Mouse (Mus musculus): ENCODE results near the gene Pou5f1.

The Pou5f1 gene

GRCm38 (mm10) chr17:35550143-35550494 is 44.3 kb downstream of the Pou5f1 start:
- no peak for DNase-seq (ENCODE audit: low spot score in 2 of 2)

DNA sequence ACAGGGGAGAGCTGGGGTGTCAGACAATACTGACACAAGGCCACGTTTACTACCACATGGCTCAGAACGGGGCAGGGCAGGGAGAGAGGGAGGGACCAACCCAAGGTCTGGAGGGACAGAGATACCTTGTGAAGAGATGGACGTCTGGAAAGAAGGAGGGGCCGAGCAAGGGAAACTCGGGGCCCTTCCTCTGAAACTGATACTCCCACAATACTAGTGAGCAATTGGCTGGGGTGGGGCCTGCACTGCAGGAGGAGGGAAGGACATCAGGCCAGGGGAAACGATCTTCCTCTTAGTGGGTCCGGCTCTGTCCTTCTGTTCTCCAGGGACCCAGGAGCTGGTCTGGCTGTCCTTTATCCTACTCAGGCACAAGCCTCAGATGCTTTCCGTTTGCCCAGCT is 45.1 kb downstream of the Pou5f1 start:
- DNase-seq (ENCODE audit: low spot score in 2 of 2), result no peak

DNA sequence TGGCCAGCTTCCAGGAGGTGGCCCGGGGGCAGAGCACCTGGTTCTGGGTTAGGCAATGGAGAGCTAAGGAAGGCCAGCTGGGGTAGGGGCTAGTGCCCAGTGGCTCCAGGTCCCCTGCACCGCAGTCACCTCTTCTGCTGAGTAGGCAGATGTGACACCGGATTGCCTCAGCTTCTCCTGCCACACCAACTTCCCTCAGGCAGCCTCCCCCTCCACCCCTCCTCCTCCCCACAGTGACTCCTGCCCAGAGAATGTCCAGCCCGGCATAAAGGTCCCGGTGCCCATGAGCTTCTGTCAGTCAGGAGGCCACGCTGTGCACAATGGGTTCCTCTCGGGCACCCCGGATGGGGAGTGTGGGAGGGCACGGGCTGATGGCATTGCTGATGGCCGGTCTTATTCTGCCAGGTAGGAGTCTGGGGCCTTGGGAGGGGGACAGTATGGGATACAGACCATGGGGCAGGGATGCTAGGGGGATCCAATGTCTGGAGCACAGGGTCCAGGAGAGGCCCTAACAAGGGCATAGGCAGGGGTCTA is 46.1 kb downstream of the Pou5f1 start, which contains the start of gene Cdsn:
Gene Cdsn, plus strand, starts transcription at position 248 of the 534 bp plus-strand sequence.
- DNase-seq (ENCODE audit: low spot score in 2 of 2), result no peak

- DNase-seq (ENCODE audit: low spot score in 2 of 2), result no peak
These were observed 48.5 kb downstream of the Pou5f1 start for GRCm38 (mm10) chr17:35554321-35554720.

GRCm38 (mm10) chr17:35554761-35555397 is 49.1 kb downstream of the Pou5f1 start:
- DNase-seq (ENCODE audit: low spot score in 2 of 2), result no peak

DNA sequence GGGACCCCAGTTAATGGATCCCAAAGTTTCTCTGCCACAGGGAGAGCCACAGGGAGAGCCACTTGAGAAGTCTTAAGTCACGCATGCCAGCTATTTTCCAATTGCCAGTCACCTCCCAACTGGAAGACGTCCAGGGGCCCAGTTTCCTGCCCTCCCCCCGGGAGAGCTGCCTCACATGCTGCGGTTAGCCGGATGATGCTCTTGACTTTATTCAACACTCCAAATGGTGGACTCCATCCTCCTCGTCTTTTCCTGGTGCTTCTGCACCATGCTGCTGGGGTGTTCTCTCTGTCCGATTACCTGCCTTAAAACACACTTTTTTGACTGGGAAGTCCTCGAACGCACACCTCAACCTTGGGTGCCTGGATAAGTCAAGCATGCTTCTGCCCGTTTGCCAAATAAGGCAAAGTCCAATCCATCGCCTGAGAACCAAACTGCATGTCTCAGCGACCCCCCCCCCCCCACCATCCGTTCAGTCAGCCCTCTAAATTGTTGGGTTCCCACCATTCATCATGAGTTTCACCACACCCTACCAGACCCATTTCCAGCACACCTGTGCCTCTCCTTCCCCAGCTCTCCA is 50.5 kb downstream of the Pou5f1 start:
- DNase-seq (ENCODE audit: low spot score in 2 of 2), result no peak

DNA sequence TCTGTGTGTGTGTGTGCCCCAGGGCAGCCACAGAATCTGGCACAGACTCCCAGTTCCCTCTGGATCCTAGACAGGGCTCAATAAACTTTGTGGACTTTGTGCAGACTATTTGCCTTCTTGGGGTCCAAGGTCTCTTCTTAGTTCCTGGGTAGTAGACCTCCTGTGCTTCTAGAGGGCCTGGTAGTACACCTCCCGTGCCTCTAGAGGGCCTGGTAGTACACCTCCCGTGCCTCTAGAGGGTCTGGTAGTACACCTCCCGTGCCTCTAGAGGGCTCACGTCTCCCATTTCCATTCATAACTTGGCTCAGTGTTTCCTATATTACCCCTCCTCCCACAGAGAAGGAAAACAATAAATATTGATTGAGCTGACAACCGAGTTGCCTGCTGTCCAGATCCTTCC is 51.0 kb downstream of the Pou5f1 start:
- no peak for DNase-seq (ENCODE audit: low spot score in 2 of 2)

- DNase-seq (ENCODE audit: low spot score in 2 of 2), result no peak
These were observed 51.5 kb downstream of the Pou5f1 start for GRCm38 (mm10) chr17:35557351-35557750.

DNA sequence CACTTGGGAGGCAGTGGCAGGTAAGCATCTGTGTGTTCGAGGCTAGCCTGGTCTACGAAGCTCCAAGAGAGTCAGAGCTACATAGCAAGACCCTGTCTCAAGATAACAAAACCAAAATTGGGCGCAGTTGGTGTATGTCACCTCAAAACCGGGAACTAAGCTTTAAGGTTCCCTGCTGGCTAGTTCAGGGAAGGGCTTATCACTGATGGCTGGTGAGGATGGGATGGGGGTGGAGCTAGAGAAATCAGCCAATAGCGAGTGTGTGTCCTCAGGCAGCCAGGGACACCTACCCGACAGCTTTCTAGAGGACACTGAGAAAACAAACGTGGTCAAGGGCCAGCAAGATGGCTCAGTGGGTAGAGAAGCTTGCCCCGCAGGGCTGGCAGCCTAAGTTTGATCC is 52.4 kb downstream of the Pou5f1 start:
- no peak for DNase-seq (ENCODE audit: low spot score in 2 of 2)

Data from heart, adult 9 months (tissue).